Mouse (Mus musculus): ENCODE data around the gene Aph1a. TPM values are rescaled to one million over a fixed set of nuclear protein-coding genes. Genes with fewer than 3 reads are reported as not detected.

Gene Aph1a
- polyA plus RNA-seq, 1 experiment: 177 TPM

- no peak overlapping the region for H3K27ac ChIP-seq (ENCODE audit: insufficient read depth, low read depth, low read length)
- no peak overlapping the region for H3K4me3 ChIP-seq (ENCODE audit: insufficient read depth, low read depth, low read length)
- DNase-seq: no peak
- H3K27me3 ChIP-seq (replicated peaks; ENCODE audit: control insufficient read depth, insufficient read depth, low read length): no peaks in the 10 kb centered on the region
- H3K36me3 ChIP-seq (ENCODE audit: control insufficient read depth, insufficient read depth, low read length): no peaks in the 10 kb centered on the region; the same call in 1 of the 2 replicates
- peaks cover 4% of the 10 kb centered on the region for H3K4me1 ChIP-seq (ENCODE audit: control insufficient read depth, insufficient read depth, low read length)
- TF ChIP-seq POLR2A (IDR thresholded peaks at IDR 0.05; ENCODE audit: low read depth, low read length) (no peak), CTCF (conservative IDR thresholded peaks at IDR 0.05; ENCODE audit: insufficient read depth, insufficient read length, low read depth, low read length) (no peak)
- WGBS: 88% methylated on average over 14 of the region's 14 CpGs
These were observed 52.0 kb downstream of the Aph1a start for GRCm38 (mm10) chr3:95945731-95946240.

Other genes with a start within 250 kb of the Aph1a start
- gene Mcl1, start 235.2 kb upstream of the Aph1a start, polyA plus RNA-seq (2012; rRNA removed): 31.9 and 43.0 TPM in 2 replicates
- 5.2 and 6.0 TPM in 2 replicates for gene Adamtsl4, start 206.1 kb upstream of the Aph1a start, polyA plus RNA-seq (2012; rRNA removed)
- 494 and 636 TPM in 2 replicates for gene Ecm1, start 154.4 kb upstream of the Aph1a start, polyA plus RNA-seq (2012; rRNA removed)
- gene Tars2, start 133.8 kb upstream of the Aph1a start, polyA plus RNA-seq (2012; rRNA removed): 28.2 and 29.3 TPM in 2 replicates
- 12.6 and 13.9 TPM in 2 replicates for gene Rprd2, start 75.1 kb upstream of the Aph1a start, polyA plus RNA-seq (2012; rRNA removed)
- gene Prpf3, start 38.1 kb upstream of the Aph1a start, polyA plus RNA-seq (2012; rRNA removed): 12.4 and 14.6 TPM in 2 replicates
- gene Mrps21, start 22.4 kb upstream of the Aph1a start, polyA plus RNA-seq (2012; rRNA removed): 172 and 274 TPM in 2 replicates
- 5.1 and 6.0 TPM in 2 replicates for gene Ciart, start 11.7 kb upstream of the Aph1a start, polyA plus RNA-seq (2012; rRNA removed)
- 5.7 and 8.1 TPM in 2 replicates for gene BC028528, start 2.0 kb upstream of the Aph1a start, polyA plus RNA-seq (2012; rRNA removed)
- 206 TPM in 2 replicates for gene Car14, start 10.7 kb downstream of the Aph1a start, polyA plus RNA-seq (2012; rRNA removed)
- gene Anp32e, start 35.3 kb downstream of the Aph1a start, polyA plus RNA-seq (2012; rRNA removed): 13.0 and 18.5 TPM in 2 replicates
- 32.4 and 33.2 TPM in 2 replicates for gene Plekho1, start 102.0 kb downstream of the Aph1a start, polyA plus RNA-seq (2012; rRNA removed)
- 6.7 and 7.9 TPM in 2 replicates for gene Vps45, start 164.5 kb downstream of the Aph1a start, polyA plus RNA-seq (2012; rRNA removed)
- 10.1 and 15.0 TPM in 2 replicates for gene Otud7b, start 210.6 kb downstream of the Aph1a start, polyA plus RNA-seq (2012; rRNA removed)

Measured in kidney, adult 2 months (tissue).